Mouse (Mus musculus): ENCODE measurements around the gene Khsrp. TPM values are rescaled to one million over a fixed set of nuclear protein-coding genes. Genes with fewer than 3 reads are reported as not detected.

The Khsrp gene
- total and polyA plus RNA-seq, 3 experiments, result 23.5 to 106 (median 98.7) TPM

- H3K9ac ChIP-seq (ENCODE audit: insufficient read depth, low read depth), result no peak overlapping the region
- peaks cover 0 to 2% of the 10 kb centered on the region in 2 experiments for H3K36me3 ChIP-seq (replicated peaks in 1 of 2; ENCODE audit: control insufficient read depth in 1 of 2, insufficient read depth in 1 of 2, low read length in 1 of 2)
- TF ChIP-seq RCOR1 (conservative IDR thresholded peaks at IDR 0.05; ENCODE audit: low read depth, low read length), result no peak
- no peak for TF ChIP-seq MXI1 (IDR thresholded peaks at IDR 0.05; ENCODE audit: low read depth, low read length)
- no peak for TF ChIP-seq SIN3A (IDR thresholded peaks at IDR 0.05; ENCODE audit: low read length)
- no peak for TF ChIP-seq SMC3 (IDR thresholded peaks at IDR 0.05; ENCODE audit: low read depth, low read length)
- no peak for TF ChIP-seq KAT2A (IDR thresholded peaks at IDR 0.05; ENCODE audit: insufficient replicate concordance, low read length)
- no peak for TF ChIP-seq USF2 (conservative IDR thresholded peaks at IDR 0.05; ENCODE audit: low read depth, low read length)
- no peak for TF ChIP-seq MEF2A (IDR thresholded peaks at IDR 0.05; ENCODE audit: borderline replicate concordance, low read depth, low read length)
- TF ChIP-seq TCF12 (IDR thresholded peaks at IDR 0.05; ENCODE audit: low read depth, low read length), result no peak
- TF ChIP-seq MAX (IDR thresholded peaks at IDR 0.05; ENCODE audit: low read length), result no peak
- TF ChIP-seq ELF1 (IDR thresholded peaks at IDR 0.05; ENCODE audit: low read depth, low read length), result no peak
- TF ChIP-seq MYC (IDR thresholded peaks at IDR 0.05; ENCODE audit: low read depth, low read length), result no peak
- TF ChIP-seq TBP (conservative IDR thresholded peaks at IDR 0.05; ENCODE audit: low read depth, low read length), result no peak
- H3K27me3 ChIP-seq (replicated peaks), result no peaks in the 10 kb centered on the region
- H3K79me2 ChIP-seq (replicated peaks; ENCODE audit: control insufficient read depth, extremely low read depth, insufficient read depth, poor library complexity, severe bottlenecking), result peaks cover 10% of the 10 kb centered on the region
- H3K4me2 ChIP-seq (ENCODE audit: insufficient read depth, low read depth, poor library complexity, severe bottlenecking), result no peak overlapping the region
- H3K4me1 ChIP-seq (ENCODE audit: control insufficient read depth in 1 of 2, insufficient read depth in 2 of 2), result peaks cover 3 to 5% of the 10 kb centered on the region in 2 experiments; a peak in 3 of 4 replicates
- in situ Hi-C loops (cut with MboI; ENCODE audit: low pct_ligation_motif_present, low pct_unique_long_range_greater_than_20kb, low sequenced_read_pairs), result no loop called here
- no peaks in the 10 kb centered on the region for H3K9me3 ChIP-seq (replicated peaks; ENCODE audit: low read length)
- H3K4me3 ChIP-seq (replicated peaks in 1 of 3; ENCODE audit: low read depth in 2 of 3, low read length in 2 of 3, poor library complexity in 1 of 3), result no peak overlapping the region
- dilution Hi-C loops (cut with MboI; ENCODE audit: extremely low pct_ligation_motif_present, extremely low pct_unique_long_range_greater_than_20kb, low sequenced_read_pairs), result no loop called here
- no peak for DNase-seq (ENCODE audit: extremely low read depth)
- no peak overlapping the region for H3K27ac ChIP-seq (ENCODE audit: insufficient read depth, low read depth)
Measured at GRCm38 (mm10) chr17:56986105-56986805, 45.1 kb downstream of the Khsrp start.

GRCm38 (mm10) chr17:56985656-56986055, 45.7 kb downstream of the Khsrp start:
- no peak overlapping the region for H3K4me2 ChIP-seq (ENCODE audit: insufficient read depth, low read depth, poor library complexity, severe bottlenecking)
- dilution Hi-C loops (cut with MboI; ENCODE audit: extremely low pct_ligation_motif_present, extremely low pct_unique_long_range_greater_than_20kb, low sequenced_read_pairs), result no loop called here
- H3K4me1 ChIP-seq (ENCODE audit: control insufficient read depth in 1 of 2, insufficient read depth in 2 of 2), result no peaks in the 10 kb centered on the region
- H3K9ac ChIP-seq (ENCODE audit: insufficient read depth, low read depth), result no peak overlapping the region
- H3K9me3 ChIP-seq (replicated peaks; ENCODE audit: low read length), result no peaks in the 10 kb centered on the region
- H3K36me3 ChIP-seq (replicated peaks in 1 of 2; ENCODE audit: control insufficient read depth in 1 of 2, insufficient read depth in 1 of 2, low read length in 1 of 2), result no peaks in the 10 kb centered on the region
- DNase-seq (ENCODE audit: extremely low read depth), result no peak
- in situ Hi-C loops (cut with MboI; ENCODE audit: low pct_ligation_motif_present, low pct_unique_long_range_greater_than_20kb, low sequenced_read_pairs), result no loop called here
- no peak overlapping the region for H3K27ac ChIP-seq (ENCODE audit: insufficient read depth, low read depth)
- H3K4me3 ChIP-seq (replicated peaks in 1 of 3; ENCODE audit: low read depth in 2 of 3, low read length in 2 of 3, poor library complexity in 1 of 3), result no peak overlapping the region
- H3K79me2 ChIP-seq (replicated peaks; ENCODE audit: control insufficient read depth, extremely low read depth, insufficient read depth, poor library complexity, severe bottlenecking), result peaks cover 4% of the 10 kb centered on the region
- no peak for TF ChIP-seq ZC3H11A (IDR thresholded peaks at IDR 0.05; ENCODE audit: low read depth, low read length)
- TF ChIP-seq TCF12 (IDR thresholded peaks at IDR 0.05; ENCODE audit: low read depth, low read length), result no peak
- no peak for TF ChIP-seq PAX5 (IDR thresholded peaks at IDR 0.05; ENCODE audit: low read length)
- no peak for TF ChIP-seq GABPA (IDR thresholded peaks at IDR 0.05; ENCODE audit: insufficient replicate concordance, low read depth, low read length)
- TF ChIP-seq POLR2A (IDR thresholded peaks at IDR 0.05; ENCODE audit: low read depth, low read length), result no peak
- TF ChIP-seq MAX (IDR thresholded peaks at IDR 0.05; ENCODE audit: low read length), result no peak
- TF ChIP-seq EP300 (IDR thresholded peaks at IDR 0.05; ENCODE audit: low read length), result no peak
- TF ChIP-seq MXI1 (IDR thresholded peaks at IDR 0.05; ENCODE audit: low read depth, low read length), result no peak
- H3K27me3 ChIP-seq (replicated peaks), result no peaks in the 10 kb centered on the region
